Mouse (Mus musculus): ENCODE measurements around the gene Cyp2c23.
A peak's percentile ranks its signal among the peaks of the same experiment; 100 is the strongest.

Cyp2c23 gene

GRCm38 (mm10) chr19:44028972-44029371, at the start of gene Cyp2c23:
Cyp2c23 (minus strand) TSS chr19:44029208.
- no peak for DNase-seq (ENCODE audit: low spot score in 2 of 2)

DNA sequence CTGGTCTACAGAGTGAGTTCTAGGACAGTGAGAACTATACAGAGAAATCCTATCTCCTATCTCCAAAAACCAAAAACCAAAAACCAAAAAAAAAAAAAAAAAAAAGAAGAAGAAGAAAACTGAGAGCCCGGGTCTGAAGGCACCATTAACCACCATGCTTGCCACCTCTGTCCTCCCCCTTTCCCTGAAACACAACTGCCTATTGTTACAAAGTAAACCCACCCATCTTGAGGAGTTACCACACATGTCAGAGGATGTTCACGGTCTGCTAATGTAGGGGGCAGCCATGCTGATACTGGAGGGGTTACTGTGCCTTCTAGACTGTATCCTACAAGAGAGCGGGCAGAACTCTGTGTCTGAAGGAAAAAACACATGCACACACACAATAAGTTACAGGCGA, 48.0 kb upstream of the Cyp2c23 start:
- no peak for DNase-seq (ENCODE audit: low spot score in 2 of 2)

- no peak for DNase-seq (ENCODE audit: low spot score in 2 of 2)
Observed at GRCm38 (mm10) chr19:44076457-44076856, 47.4 kb upstream of the Cyp2c23 start.

DNA sequence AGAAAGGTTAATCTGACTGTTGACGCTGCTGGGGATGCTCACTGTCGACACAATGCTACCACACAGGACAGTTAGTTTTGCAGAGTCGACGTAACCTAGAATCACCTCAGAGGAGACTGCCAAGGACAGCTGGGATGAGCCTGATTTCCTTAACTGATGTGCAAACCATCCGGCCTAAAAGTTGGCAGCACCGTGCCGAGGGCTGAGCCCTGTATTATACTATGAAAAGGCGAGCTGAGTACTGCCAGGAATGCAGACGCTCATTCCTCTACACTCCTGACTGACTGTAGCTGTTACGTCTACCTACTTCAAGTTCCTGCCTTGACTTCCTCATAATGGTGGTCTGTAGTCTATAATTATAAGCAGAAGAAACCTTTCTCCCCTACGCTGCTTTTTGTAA, 46.0 kb upstream of the Cyp2c23 start:
- DNase-seq (ENCODE audit: low spot score in 2 of 2), result no peak

DNA sequence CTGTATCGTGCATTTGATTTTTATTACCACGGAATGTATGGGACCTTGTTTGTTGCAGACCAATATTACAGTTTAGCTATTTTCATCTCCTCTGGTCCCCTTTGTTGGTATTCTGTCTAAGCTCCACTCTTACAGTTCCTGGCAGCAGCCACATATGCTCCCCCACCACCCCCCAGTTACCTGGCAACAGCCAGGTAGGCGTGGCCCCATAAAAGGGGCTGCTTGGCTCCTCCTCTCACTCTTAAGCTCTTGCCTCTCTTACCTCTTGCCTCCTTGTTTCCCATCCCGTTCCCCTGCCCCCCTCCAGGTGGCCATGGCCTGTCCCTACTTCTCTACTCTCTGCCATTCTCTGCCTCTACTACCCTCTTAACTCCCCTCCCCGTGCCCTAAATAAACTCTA, 42.2 kb upstream of the Cyp2c23 start:
- DNase-seq (ENCODE audit: low spot score in 2 of 2), result no peak

DNA sequence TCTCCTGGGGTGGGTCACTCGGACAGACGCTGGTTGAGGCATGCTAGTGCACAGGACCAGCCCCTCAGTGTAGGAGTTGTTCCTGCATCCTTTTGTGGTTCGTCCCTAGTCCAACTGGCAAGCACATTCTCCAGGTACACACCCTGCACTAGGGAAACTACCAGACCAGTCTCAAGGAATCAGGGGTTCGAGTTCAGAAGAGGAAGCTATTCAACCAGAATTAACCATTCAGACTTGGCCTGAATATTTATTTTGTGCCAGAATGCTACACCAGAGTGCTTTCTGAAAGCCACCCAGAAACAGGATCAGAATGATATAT, 40.9 kb upstream of the Cyp2c23 start:
- no peak for DNase-seq (ENCODE audit: low spot score in 2 of 2)

DNA sequence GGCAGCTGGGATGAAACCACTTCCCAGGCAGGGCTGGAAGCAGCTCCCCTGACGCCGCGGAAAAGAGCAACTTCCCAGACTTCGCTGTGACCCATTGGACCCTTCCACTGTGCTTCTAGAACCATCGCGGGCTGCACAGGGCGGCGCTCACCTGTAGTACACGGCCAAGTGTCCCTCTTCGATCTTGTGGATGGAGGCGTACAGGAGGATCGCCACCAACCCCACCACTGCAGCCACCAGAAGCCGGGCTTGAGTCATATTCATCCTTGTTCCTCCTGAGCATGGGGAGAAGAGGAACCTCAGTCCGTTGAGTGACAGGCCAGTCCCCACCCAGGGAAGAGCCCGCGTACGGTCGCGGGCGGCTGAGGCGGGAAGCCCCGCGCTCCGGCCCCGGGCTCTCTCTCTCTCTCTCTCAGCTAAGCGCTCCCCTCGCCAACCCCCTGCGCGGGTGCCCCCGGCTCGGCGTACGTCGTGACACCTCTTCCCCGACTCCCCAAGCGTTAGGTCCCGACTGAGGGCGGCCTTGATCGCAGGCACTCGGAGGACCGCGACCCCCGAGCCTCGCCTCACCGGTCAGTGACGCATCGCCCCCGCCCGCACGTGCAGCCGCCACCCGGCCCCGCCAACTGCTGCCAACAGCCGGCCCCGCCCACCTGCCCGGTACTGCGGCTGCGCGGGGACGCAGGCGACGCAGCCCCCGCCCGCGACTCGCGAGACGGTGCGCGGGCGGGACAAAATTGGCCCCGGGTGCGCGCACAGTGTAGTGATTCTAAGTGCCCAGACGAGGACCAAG, 40.3 kb upstream of the Cyp2c23 start, which contains the start of gene Erlin1:
TSS of gene Erlin1 (minus strand) at position 665 of the 793 bp plus-strand sequence.
- DNase-seq (ENCODE audit: low spot score in 2 of 2), result peak; percentile 81 to 93

- DNase-seq (ENCODE audit: low spot score in 2 of 2), result no peak
Observed at GRCm38 (mm10) chr19:44068232-44068631, 39.2 kb upstream of the Cyp2c23 start.

DNA sequence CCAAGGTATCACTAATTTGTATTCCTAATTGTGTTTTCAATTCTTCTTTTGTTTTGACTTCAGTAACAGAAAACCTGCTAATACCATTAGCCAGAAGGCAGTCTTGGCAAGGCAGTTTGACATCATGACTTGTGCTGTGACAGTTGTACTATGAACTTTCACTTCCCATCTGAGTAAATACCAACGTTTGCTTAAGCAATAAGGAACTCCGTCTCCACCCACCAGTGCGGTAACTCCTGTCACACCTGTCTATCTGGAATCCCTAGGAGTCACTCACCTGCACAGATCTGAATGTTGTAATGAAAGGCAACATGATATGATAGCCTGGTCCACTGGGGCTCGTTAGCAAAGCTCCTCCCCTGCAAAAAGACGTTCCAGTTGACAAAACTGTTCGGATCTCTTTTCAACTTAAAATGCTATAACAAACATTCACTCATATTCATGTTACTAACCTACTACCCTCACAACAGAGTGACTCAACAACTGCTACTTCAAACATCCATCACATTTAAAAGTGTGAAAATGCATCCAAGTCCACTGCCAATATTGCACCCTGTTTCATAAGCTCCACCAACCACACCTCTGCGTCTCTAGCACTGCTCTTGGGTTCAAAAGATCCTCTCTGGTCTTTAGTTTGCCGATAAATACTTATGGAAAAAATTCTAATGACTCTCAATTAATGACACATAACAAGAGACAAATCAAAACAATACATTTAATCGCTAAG, 38.5 kb upstream of the Cyp2c23 start:
- DNase-seq (ENCODE audit: low spot score in 2 of 2), result no peak

- no peak for DNase-seq (ENCODE audit: low spot score in 2 of 2)
Observed at GRCm38 (mm10) chr19:44064734-44065133, 35.7 kb upstream of the Cyp2c23 start.

- DNase-seq (ENCODE audit: low spot score in 2 of 2), result no peak
Observed at GRCm38 (mm10) chr19:44063773-44064172, 34.8 kb upstream of the Cyp2c23 start.

GRCm38 (mm10) chr19:44060226-44060625, 31.2 kb upstream of the Cyp2c23 start:
- DNase-seq (ENCODE audit: low spot score in 2 of 2), result no peak

DNA sequence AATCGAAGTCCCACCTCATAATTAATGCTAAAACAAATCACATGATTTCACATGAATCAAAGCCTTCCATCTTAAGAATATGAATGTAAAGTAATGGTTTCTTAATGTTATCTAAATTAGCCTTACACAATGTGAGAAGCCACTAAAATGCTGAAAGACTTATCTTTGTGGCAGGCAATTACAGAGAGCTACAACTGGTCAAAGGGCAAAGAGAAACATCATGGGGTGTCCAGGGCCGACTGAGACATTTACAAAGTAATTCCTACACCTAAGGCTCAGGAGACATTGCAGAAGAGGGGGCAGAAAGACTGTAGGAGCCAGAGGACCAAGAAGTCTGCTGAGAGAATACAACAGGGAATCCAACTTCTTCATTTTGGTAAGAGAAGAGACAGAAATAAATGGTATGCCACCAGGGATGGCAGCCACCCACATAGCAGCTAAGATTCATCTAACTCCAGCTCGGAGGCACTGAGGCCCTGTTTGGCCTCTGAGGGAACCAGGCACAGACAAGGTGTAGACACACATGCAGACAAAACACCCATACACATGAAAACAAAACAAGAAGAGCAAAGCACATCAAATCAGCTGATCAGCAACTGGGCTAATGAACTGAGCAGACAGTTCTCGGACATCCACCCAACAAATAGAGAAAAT, 26.3 kb upstream of the Cyp2c23 start:
- DNase-seq (ENCODE audit: low spot score in 2 of 2), result no peak

- DNase-seq (ENCODE audit: low spot score in 2 of 2), result no peak
Observed at GRCm38 (mm10) chr19:44050388-44050787, 21.4 kb upstream of the Cyp2c23 start.

DNA sequence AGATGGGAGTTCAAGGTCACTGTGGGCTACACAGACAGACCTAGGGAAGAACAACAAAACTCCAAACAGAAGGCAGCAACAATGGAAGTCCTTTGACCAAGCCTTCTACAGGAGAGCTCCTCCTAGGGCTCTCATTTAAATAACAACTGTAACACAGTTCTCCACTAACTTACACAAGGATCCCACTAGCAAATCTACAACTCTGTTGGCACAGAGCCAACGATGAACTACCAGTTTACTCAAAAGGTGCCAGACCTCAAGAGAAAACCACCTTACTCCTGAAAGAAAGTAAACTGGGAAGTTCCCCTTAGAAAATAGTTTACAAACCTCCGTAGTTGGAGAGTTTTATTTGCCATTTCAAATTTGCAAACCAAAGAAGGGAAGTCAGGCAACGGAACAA, 20.3 kb upstream of the Cyp2c23 start:
- no peak for DNase-seq (ENCODE audit: low spot score in 2 of 2)

DNA sequence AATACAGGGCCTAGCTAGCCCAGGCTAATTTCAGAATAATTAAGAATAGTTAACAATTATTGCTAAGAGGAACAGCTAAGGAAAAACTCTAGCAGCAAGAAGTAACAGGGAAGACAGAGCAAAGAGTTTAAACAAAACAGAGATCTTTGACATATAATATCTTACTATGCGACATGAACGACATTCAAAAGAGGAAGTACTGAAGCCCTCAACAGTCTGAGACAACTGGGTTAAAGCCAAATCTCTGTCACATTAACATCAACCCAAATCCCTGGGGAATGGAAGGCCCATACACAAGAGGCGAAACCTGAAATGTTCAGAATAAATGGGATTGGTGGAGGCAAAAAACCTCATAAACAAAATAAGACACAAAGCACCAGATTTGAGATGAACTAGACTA, 16.8 kb upstream of the Cyp2c23 start:
- no peak for DNase-seq (ENCODE audit: low spot score in 2 of 2)

GRCm38 (mm10) chr19:44042121-44042520, 13.1 kb upstream of the Cyp2c23 start:
- no peak for DNase-seq (ENCODE audit: low spot score in 2 of 2)

DNA sequence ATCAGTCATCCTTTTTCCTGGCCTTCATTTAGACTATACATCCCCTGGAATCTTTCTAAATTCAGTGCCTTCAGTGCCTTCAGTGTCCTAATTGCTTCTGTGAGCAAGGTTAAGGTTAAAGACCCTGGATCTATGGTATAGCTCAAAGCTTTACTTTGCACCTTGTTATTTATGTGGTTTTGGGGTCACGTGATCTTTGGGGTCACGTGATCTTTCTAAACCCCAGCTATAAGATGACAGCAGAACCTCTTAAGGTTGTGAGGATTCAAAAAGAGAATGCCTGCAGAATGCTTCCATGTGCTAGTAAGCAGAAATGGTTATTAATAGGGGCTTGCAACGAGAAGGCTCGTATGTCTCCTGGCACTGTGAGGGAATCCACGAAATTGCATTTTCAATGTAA, 4.4 kb upstream of the Cyp2c23 start:
- DNase-seq (ENCODE audit: low spot score in 2 of 2), result no peak

DNA sequence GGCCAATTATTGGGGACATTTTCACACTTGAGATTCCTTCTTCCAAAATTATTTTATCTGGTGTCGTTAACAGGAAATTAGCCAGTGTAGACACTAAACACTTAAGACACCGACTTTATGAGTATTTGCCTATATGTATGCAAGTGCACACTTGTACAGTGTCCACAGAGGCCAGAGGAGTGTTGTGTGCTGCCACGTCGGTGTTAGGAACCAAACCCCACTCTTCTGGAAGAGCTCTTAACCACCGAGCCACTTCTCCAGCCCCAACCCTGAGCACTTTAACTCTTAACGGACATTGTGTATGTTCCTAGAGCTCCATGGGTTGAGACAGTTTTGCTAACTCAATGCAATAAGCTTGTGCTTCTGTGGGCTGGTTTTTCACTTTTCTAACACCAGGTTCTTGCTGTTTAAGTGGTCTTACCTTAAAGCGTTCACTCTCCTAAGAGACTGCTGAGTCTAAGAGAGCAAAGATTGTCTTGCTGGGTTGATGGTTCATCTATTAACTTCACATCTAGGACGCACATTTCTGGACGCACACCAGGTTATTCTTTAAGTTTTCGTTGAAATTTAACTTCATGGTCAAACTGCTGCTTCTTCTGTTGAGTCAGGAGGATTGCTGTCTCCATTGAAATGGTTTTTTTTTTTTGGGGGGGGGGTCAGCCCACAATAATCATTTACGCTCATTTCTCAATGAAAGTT, 3.2 kb upstream of the Cyp2c23 start:
- DNase-seq (ENCODE audit: low spot score in 2 of 2), result no peak

DNA sequence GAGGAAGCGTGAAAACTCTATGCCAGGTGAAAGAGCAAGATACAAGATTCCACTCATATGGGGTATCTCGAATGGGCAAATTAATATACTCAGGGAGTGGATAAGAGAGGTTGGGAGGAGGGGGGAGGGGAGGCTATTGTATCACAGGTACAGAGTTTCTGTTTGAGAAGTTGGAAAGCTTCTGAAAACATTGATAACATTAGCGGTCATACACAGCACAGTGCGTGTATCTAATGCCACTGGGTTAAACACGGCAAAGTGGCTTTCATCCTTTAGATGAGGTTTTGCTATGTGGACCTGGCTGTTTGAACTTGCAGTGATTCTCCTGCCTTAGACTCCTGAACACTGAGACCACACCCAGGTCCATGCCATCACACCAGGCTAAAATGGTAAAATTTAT, 1.0 kb upstream of the Cyp2c23 start:
- no peak for DNase-seq (ENCODE audit: low spot score in 2 of 2)

DNA sequence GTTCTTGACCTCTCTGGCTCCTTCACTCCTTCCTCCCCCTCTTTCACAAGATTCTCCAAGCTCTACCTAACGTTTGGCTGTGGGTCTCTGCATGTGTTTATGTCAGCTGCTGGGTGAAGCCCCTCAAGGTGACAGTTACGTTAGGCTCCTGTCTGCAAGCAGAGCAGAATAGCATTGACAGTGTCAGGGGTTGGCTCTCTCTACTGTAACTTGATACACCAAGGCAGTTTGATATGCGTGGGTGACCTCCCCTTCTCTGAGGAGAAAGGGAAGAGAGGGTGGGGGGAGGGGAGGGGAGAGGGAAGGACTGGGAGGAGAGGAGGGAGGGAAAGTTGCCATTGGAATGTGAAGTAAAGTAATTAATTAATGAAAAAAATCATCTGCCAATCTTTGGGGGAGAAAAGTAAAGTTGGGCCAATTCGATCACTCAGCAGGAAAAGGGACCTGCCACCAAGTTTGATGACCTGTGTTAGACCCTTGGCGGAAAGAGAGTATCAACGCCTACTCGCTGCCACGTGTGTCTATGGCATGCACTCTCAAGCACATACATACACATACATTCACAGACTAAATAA, 2.0 kb downstream of the Cyp2c23 start:
- DNase-seq (ENCODE audit: low spot score in 2 of 2), result no peak

Data from cerebellum, postnatal 4 days (tissue).